Mouse (Mus musculus): ENCODE measurements around the gene F2.

The F2 gene

DNA sequence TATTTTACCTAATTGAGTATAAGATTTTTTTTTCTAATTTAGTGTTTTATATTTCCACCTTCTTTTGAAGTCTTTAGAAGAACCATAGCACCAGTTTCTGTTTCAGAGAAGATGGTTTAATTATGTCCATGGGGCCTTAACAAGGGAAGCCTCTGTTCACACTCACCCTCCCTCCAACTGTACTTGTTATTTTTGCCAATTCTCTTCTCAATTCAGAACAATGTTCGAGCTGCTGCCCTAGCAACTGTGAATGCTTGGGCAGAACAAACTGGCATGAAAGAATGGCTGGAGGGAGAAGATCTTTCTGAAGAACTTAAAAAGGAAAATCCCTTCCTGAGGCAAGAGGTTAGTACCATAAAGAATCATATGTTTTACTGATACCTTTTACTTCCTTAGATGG is 55.3 kb downstream of the F2 start:
- no peak for DNase-seq (ENCODE audit: extremely low spot score, low read depth, low spot score)

Data from hindlimb bud, embryonic 11.5 days (tissue).